Mouse (Mus musculus) midbrain, embryonic 16.5 days (tissue): Measurements from ENCODE around the gene Rps18. TPM values are rescaled to one million over a fixed set of nuclear protein-coding genes. Genes with fewer than 3 reads are reported as not detected.
"Not testable (repeated sequence)": the region's sequence is repeated elsewhere in the genome, so short reads cannot be mapped to it uniquely, and the experiment has no call there.

Experiments used
- ATAC-seq: fragments of 200-750 bp; cut with Nextera tagmentation; 2 replicates; pipeline ENCODE4 v1.8.0; 2017; ENCODE audit warnings: moderate TSS enrichment
- H3K27ac ChIP-seq: fragments of 300-500 bp; sonication (generic); 2 replicates; pipeline ENCODE4 v1.5.1; 2014; ENCODE audit warnings: mild to moderate bottlenecking, low read length, mixed read lengths
- H3K27me3 ChIP-seq: fragments of 300-500 bp; sonication (generic); 2 replicates; pipeline ENCODE4 v1.6.1; 2014; ENCODE audit warnings: low read depth, low read length, mixed read lengths; ENCODE audit not compliant: control insufficient read depth, insufficient read depth
- H3K36me3 ChIP-seq: fragments of 300-500 bp; sonication (generic); 2 replicates; pipeline ENCODE4 v1.6.1; 2014; ENCODE audit warnings: mild to moderate bottlenecking, low read length, moderate library complexity, mixed read lengths; ENCODE audit not compliant: control insufficient read depth, insufficient read depth
- H3K4me1 ChIP-seq: fragments of 300-500 bp; sonication (generic); 2 replicates; pipeline ENCODE4 v1.6.1; 2014; ENCODE audit warnings: mild to moderate bottlenecking, low read length, mixed read lengths; ENCODE audit not compliant: control insufficient read depth, insufficient read depth
- H3K4me2 ChIP-seq: fragments of 300-500 bp; sonication (generic); 2 replicates; pipeline ENCODE4 v1.6.1; 2014; ENCODE audit warnings: mild to moderate bottlenecking, low read length, mixed read lengths
- H3K4me3 ChIP-seq: fragments of 300-500 bp; sonication (generic); 2 replicates; pipeline ENCODE4 v1.5.1; 2014; ENCODE audit warnings: low read depth, mild to moderate bottlenecking, low read length, moderate library complexity, mixed read lengths
- H3K9ac ChIP-seq: fragments of 300-500 bp; sonication (generic); 2 replicates; pipeline ENCODE4 v1.6.1; 2014; ENCODE audit warnings: low read depth, low read length, mixed read lengths
- H3K9me3 ChIP-seq: fragments of 300-500 bp; sonication (generic); replicated peaks from 2 replicates; pipeline ENCODE4 v1.6.1; 2014; ENCODE audit warnings: mild to moderate bottlenecking, low read length, mixed read lengths; ENCODE audit not compliant: control insufficient read depth, poor library complexity, severe bottlenecking
- WGBS: fragments of 180-500 bp; shearing (Covaris S2); extraction: QIAGEN DNeasy Blood & Tissue Kit; methylation state at CpG from one replicate; pipeline ENCODE4 v1.1.7; 2014; 5-methylcytosine and 5-hydroxymethylcytosine counted together
- polyA plus RNA-seq: library from polyadenylated mRNA; unstranded; fragments of >200 nt; fragmentation: Nextera tagmentation; extraction: Ambion mirVana; gene quantifications from 2 replicates; pipeline ENCODE4 v1.2.1, GENCODE M21; 2015

Rps18 gene
- polyA plus RNA-seq, 1 experiment from 2014 or later: 620 TPM

GRCm38 (mm10) chr17:33952015-33952414, 3.8 kb downstream of the Rps18 start:
- 73% methylated on average over 13 of the region's 13 CpGs for WGBS
- Histone ChIP-seq H3K36me3 (peaks cover 15% of the 10 kb centered on the region; the same call in 1 of the 2 replicates), H3K4me2 (peak overlapping the region; percentile 94), H3K4me1 (peaks cover 56% of the 10 kb centered on the region)
- not testable (repeated sequence) for ATAC-seq, H3K27me3 ChIP-seq, H3K9me3 ChIP-seq, H3K9ac ChIP-seq, H3K27ac ChIP-seq, H3K4me3 ChIP-seq

DNA sequence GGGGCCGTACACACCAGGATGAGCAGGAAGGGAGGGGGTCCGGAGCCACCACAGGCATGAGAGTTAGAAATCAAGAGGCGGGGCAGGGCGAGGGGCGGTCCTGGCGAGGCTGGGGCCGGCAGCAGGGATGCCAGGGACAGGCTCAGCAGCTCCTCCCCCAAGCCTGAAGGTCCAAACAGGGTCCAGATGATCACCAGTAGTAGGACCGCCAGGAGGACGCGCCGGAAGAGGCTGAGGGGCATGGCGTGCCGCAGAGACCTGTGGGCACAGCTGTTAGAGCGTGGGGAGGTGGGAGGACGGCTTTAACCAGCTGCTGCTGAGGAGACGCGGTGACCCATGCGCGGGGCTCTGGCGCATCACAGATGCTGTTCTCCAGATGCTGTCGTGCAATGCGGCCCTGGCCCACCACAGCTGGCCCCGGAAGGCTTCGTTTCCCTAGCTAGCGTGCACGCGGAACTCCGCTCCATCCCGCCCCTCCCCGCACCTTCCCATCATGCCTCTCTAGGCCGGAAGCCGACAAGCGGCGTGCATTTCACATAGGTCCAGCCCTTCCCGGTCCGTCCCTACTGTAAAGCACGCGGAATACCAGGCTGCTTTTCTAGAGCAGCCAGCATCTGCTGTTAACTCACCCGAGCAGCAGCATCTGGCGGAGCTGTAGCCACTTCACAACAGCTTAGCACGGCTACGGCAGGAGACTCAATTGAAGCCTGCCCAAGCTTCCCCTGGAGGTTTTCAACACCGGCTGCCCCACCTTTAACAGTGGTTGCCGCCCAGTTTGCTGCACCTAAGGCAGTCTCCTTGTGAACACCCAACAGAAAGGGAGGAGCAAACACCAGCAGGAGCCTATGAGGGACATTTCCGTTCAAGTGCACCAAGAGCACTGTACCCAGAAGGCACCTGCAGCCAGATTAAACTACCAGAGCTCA, 4.5 kb downstream of the Rps18 start, which contains the start of gene B3galt4:
B3galt4 (minus strand) TSS at position 468 of the 926 bp plus-strand sequence.
- peak within 1 kb of the TSS; percentile 94 for H3K4me2 ChIP-seq
- H3K27ac ChIP-seq: peak within 1 kb of the TSS; percentile 89
- peak; percentile 79 for ATAC-seq
- peak within 1 kb of the TSS; percentile 84 for H3K9ac ChIP-seq
- H3K4me1 ChIP-seq: peaks cover 49% of the 10 kb centered on the region
- no peaks in the 10 kb centered on the region for H3K27me3 ChIP-seq
- no peaks in the 10 kb centered on the region for H3K9me3 ChIP-seq
- H3K4me3 ChIP-seq: peak within 1 kb of the TSS; percentile 60
- peaks cover 16% of the 10 kb centered on the region; the same call in 1 of the 2 replicates for H3K36me3 ChIP-seq
- 1% methylated on average over 45 of the region's 45 CpGs for WGBS

GRCm38 (mm10) chr17:33950131-33950625, 5.6 kb downstream of the Rps18 start:
- ATAC-seq: no peak

GRCm38 (mm10) chr17:33948905-33949537, 6.8 kb downstream of the Rps18 start:
- 87% methylated on average over 19 of the region's 19 CpGs for WGBS
- peaks cover 40% of the 10 kb centered on the region for H3K4me1 ChIP-seq
- H3K4me3 ChIP-seq: no peak overlapping the region
- no peak overlapping the region; the same call in 1 of the 2 replicates for H3K4me2 ChIP-seq
- H3K27me3 ChIP-seq: no peaks in the 10 kb centered on the region
- H3K27ac ChIP-seq: no peak overlapping the region
- ATAC-seq: no peak
- H3K36me3 ChIP-seq: peaks cover 29% of the 10 kb centered on the region
- H3K9ac ChIP-seq: no peak overlapping the region
- H3K9me3 ChIP-seq: no peaks in the 10 kb centered on the region

More at GRCm38 (mm10) chr17:33950131-33950625, 5.6 kb downstream of the Rps18 start:
- Histone ChIP-seq H3K36me3 (peaks cover 22% of the 10 kb centered on the region; the same call in 1 of the 2 replicates), H3K27ac (no peak overlapping the region; the same call in 1 of the 2 replicates), H3K4me2 (peak overlapping the region; percentile 94), H3K4me3 (peak overlapping the region; percentile 60), H3K27me3 (no peaks in the 10 kb centered on the region), H3K9ac (peak overlapping the region; percentile 84), H3K4me1 (peaks cover 48% of the 10 kb centered on the region), H3K9me3 (no peaks in the 10 kb centered on the region)
- WGBS: 72% methylated on average over 10 of the region's 10 CpGs

- Histone ChIP-seq H3K36me3 (peaks cover 34% of the 10 kb centered on the region), H3K27ac (no peak overlapping the region), H3K9ac (no peak overlapping the region), H3K4me2 (no peak overlapping the region), H3K4me1 (peaks cover 34% of the 10 kb centered on the region), H3K27me3 (no peaks in the 10 kb centered on the region), H3K4me3 (no peak overlapping the region), H3K9me3 (no peaks in the 10 kb centered on the region)
- no peak for ATAC-seq
- 87% methylated on average over 22 of the region's 22 CpGs for WGBS
Measured at GRCm38 (mm10) chr17:33948090-33948904, 7.5 kb downstream of the Rps18 start.

- H3K27ac ChIP-seq: no peak overlapping the region
- no peaks in the 10 kb centered on the region for H3K9me3 ChIP-seq
- H3K4me1 ChIP-seq: peaks cover 26% of the 10 kb centered on the region
- 93% methylated on average over 10 of the region's 10 CpGs for WGBS
- no peak overlapping the region for H3K9ac ChIP-seq
- no peak overlapping the region for H3K4me3 ChIP-seq
- H3K4me2 ChIP-seq: no peak overlapping the region
- H3K27me3 ChIP-seq: no peaks in the 10 kb centered on the region
- H3K36me3 ChIP-seq: peaks cover 30% of the 10 kb centered on the region
- ATAC-seq: no peak
Measured at GRCm38 (mm10) chr17:33947430-33948089, 8.2 kb downstream of the Rps18 start.

GRCm38 (mm10) chr17:33943454-33943853, 12.3 kb downstream of the Rps18 start:
- H3K36me3 ChIP-seq: peaks cover 27% of the 10 kb centered on the region
- no peak overlapping the region for H3K27ac ChIP-seq
- H3K27me3 ChIP-seq: no peaks in the 10 kb centered on the region
- no peak overlapping the region for H3K4me3 ChIP-seq
- no peak overlapping the region for H3K4me2 ChIP-seq
- ATAC-seq: no peak
- WGBS: 95% methylated on average over 15 of the region's 15 CpGs
- no peak overlapping the region for H3K9ac ChIP-seq
- H3K9me3 ChIP-seq: no peaks in the 10 kb centered on the region
- peaks cover 18% of the 10 kb centered on the region for H3K4me1 ChIP-seq

GRCm38 (mm10) chr17:33941381-33941780, 14.4 kb downstream of the Rps18 start:
- Histone ChIP-seq H3K36me3 (peaks cover 23% of the 10 kb centered on the region), H3K4me2 (peak overlapping the region; percentile 99), H3K9ac (peak overlapping the region; percentile 84), H3K4me1 (peaks cover 18% of the 10 kb centered on the region), H3K27me3 (no peaks in the 10 kb centered on the region), H3K27ac (no peak overlapping the region), H3K4me3 (peak overlapping the region; percentile 85), H3K9me3 (no peaks in the 10 kb centered on the region)
- no peak for ATAC-seq
- 68% methylated on average over 19 of the region's 19 CpGs for WGBS
